Mouse (Mus musculus) C2C12 (cell line): Measurements from ENCODE around the gene Cnn1.

Experiments
- CTCF ChIP-seq: IDR thresholded peaks from one replicate; pipeline ENCODE4 v1.5.1; 2011; ENCODE audit not compliant: control insufficient read depth, insufficient read depth, insufficient read length
- USF1 ChIP-seq: IDR thresholded peaks from one replicate; pipeline ENCODE4 v1.6.1; 2011; ENCODE audit warnings: low read depth, mild to moderate bottlenecking, control low read depth, moderate library complexity

- peak; percentile 53 for TF ChIP-seq CTCF
- TF ChIP-seq USF1, result no peak
Observed at GRCm38 (mm10) chr9:22066433-22066832, 32.6 kb upstream of the Cnn1 start.
